In genomic region chr15:52505278-52505831, GRCm38 (mm10) we compare ENCODE assay signal across 8 mouse cellular contexts.
A peak's percentile ranks its signal among the peaks of the same experiment; 100 is the strongest.
DNase-seq lines count a peak whose midpoint lies in the region; ATAC-seq and TF ChIP-seq lines count a peak whose summit lies in the region.

No protein-coding gene starts in this region.

- peak; percentile 79 for TF ChIP-seq CTCF in layer of hippocampus, adult 2 months (conservative IDR thresholded peaks at IDR 0.05)

- peak in 1 of 2 experiments; percentile 17 for DNase-seq in layer of hippocampus, adult 2 months (ENCODE audit: low spot score in 2 of 2)
- DNase-seq in layer of hippocampus, adult 9-11 months: no peak
- DNase-seq in MN1 (ENCODE audit: low spot score): peak; percentile 60
- DNase-seq in embryo, embryonic 9.5 days (ENCODE audit: extremely low spot score): peak; percentile 45
- no peak for DNase-seq in frontal cortex, postnatal 14 days (ENCODE audit: low spot score in 2 of 2)
- DNase-seq in adrenal gland, adult 2 months: no peak
- no peak for DNase-seq in gastrocnemius, postnatal 36 days

- no peak overlapping the region for H3K4me3 ChIP-seq in layer of hippocampus, adult 2 months

- ATAC-seq in megakaryocyte progenitor cell, adult 5-6 weeks (replicated peaks; ENCODE audit: poor library complexity): peak; percentile 60

- H3K27ac ChIP-seq in layer of hippocampus, adult 2 months: no peak overlapping the region

- intact Hi-C loops in gastrocnemius, postnatal 36 days (cut with DNase I): loop anchor here (10.0 kb wide), 2 partner anchors 849 to 1189 kb away; no protein-coding TSS in a partner anchor

Comparison
In these comparisons a context has a peak if more than half of its experiments do, and no peak if none do; other contexts are left out.
1. DNase-seq: peak in MN1 (single experiment) and embryo, embryonic 9.5 days (single experiment); none in layer of hippocampus, adult 9-11 months (single experiment), frontal cortex, postnatal 14 days (0 of 2), adrenal gland, adult 2 months (single experiment) and gastrocnemius, postnatal 36 days (0 of 2).